8 mouse cellular contexts compared by ENCODE assay signal in genomic region chr11:116412028-116412827, GRCm38 (mm10). TPM values are rescaled to one million over a fixed set of nuclear protein-coding genes. Genes with fewer than 3 reads are reported as not detected.
DNase-seq lines count a peak whose midpoint lies in the region; ATAC-seq and TF ChIP-seq lines count a peak whose summit lies in the region.

No protein-coding gene starts in this region.

- H3K79me3 ChIP-seq in C2C12 (ENCODE audit: low read depth) = peaks cover 1% of the 10 kb centered on the region

- peak; percentile 38; the same call in 1 of the 2 replicates for ATAC-seq in frontal cortex, adult (ENCODE audit: low TSS enrichment)
- ATAC-seq in heart, embryonic 16.5 days (replicated peaks; ENCODE audit: extremely low read depth, insufficient read depth, low FRiP score) = peak; percentile 26
- peak; percentile 64 for ATAC-seq in liver, embryonic 15.5 days (ENCODE audit: insufficient read depth)

- H3K4me3 ChIP-seq in C2C12 (ENCODE audit: insufficient read depth, poor library complexity, severe bottlenecking) = peak overlapping the region; percentile 47
- H3K4me3 ChIP-seq in heart, embryonic 16.5 days (ENCODE audit: low read length) = peak overlapping the region; percentile 83
- H3K4me3 ChIP-seq in liver, embryonic 15.5 days (replicated peaks) = peak overlapping the region; percentile 70

- TF ChIP-seq CTCF in C2C12 (IDR thresholded peaks at IDR 0.05; ENCODE audit: control insufficient read depth, insufficient read depth, insufficient read length) = no peak

- H3K9ac ChIP-seq in heart, embryonic 16.5 days (ENCODE audit: low read length) = peak overlapping the region; percentile 85
- peak overlapping the region; percentile 64 for H3K9ac ChIP-seq in liver, embryonic 15.5 days

- peak overlapping the region; percentile 100 for H3K4me2 ChIP-seq in heart, embryonic 16.5 days (ENCODE audit: low read depth, low read length)
- H3K4me2 ChIP-seq in liver, embryonic 15.5 days = peak overlapping the region; percentile 100

- WGBS in heart, embryonic 16.5 days = 1% methylated on average over 61 of the region's 76 CpGs
- WGBS in liver, embryonic 15.5 days (ENCODE audit: insufficient replicate concordance) = 2% methylated on average over 76 of the region's 76 CpGs

- H3K27ac ChIP-seq in heart, embryonic 16.5 days (ENCODE audit: low read length) = peak overlapping the region; percentile 31; the same call in 1 of the 2 replicates
- no peak overlapping the region for H3K27ac ChIP-seq in liver, embryonic 15.5 days (replicated peaks)

- DNase-seq in frontal cortex, postnatal 25 days (ENCODE audit: low spot score in 2 of 2) = no peak
- DNase-seq in cerebellum, postnatal 14 days = peak; percentile 34 to 37
- peak; percentile 51 for DNase-seq in right cerebral cortex, postnatal 10 days (ENCODE audit: low spot score in 2 of 2)
- DNase-seq in layer of hippocampus, postnatal 14 days (ENCODE audit: low spot score in 2 of 2) = no peak

- no peaks in the 10 kb centered on the region for H3K36me3 ChIP-seq in C2C12 (ENCODE audit: control insufficient read depth, insufficient read depth)
- H3K36me3 ChIP-seq in heart, embryonic 16.5 days (ENCODE audit: control insufficient read depth, insufficient read depth) = no peaks in the 10 kb centered on the region
- no peaks in the 10 kb centered on the region for H3K36me3 ChIP-seq in liver, embryonic 15.5 days (replicated peaks)

- H3ac ChIP-seq in C2C12 (ENCODE audit: control insufficient read depth, insufficient read length, low read depth) = peak overlapping the region; percentile 74

- no peaks in the 10 kb centered on the region for H3K9me3 ChIP-seq in heart, embryonic 16.5 days (replicated peaks; ENCODE audit: control insufficient read depth, low read length)
- no peaks in the 10 kb centered on the region for H3K9me3 ChIP-seq in liver, embryonic 15.5 days (replicated peaks)

- H3K27me3 ChIP-seq in C2C12 (ENCODE audit: control insufficient read depth, insufficient read depth, insufficient read length) = no peaks in the 10 kb centered on the region
- H3K27me3 ChIP-seq in heart, embryonic 16.5 days (ENCODE audit: control insufficient read depth, insufficient read depth, low read length) = no peaks in the 10 kb centered on the region; the same call in 1 of the 2 replicates
- H3K27me3 ChIP-seq in liver, embryonic 15.5 days = peaks cover 47% of the 10 kb centered on the region

- H3K4me1 ChIP-seq in heart, embryonic 16.5 days (ENCODE audit: control insufficient read depth, insufficient read depth, low read length) = peaks cover 14% of the 10 kb centered on the region
- H3K4me1 ChIP-seq in liver, embryonic 15.5 days (replicated peaks) = peaks cover 25% of the 10 kb centered on the region

- no peaks in the 10 kb centered on the region for H3K79me2 ChIP-seq in C2C12 (ENCODE audit: control insufficient read depth, insufficient read depth)

TF ChIP-seq in C2C12, 6 proteins besides CTCF, POLR2A, EP300 and RAD21:
- TF ChIP-seq MYOG (IDR thresholded peaks at IDR 0.05; ENCODE audit: control insufficient read depth, extremely low read depth, insufficient read length) = no peak
- TF ChIP-seq MAX (IDR thresholded peaks at IDR 0.05) = no peak
- no peak for TF ChIP-seq CEBPB (IDR thresholded peaks at IDR 0.05; ENCODE audit: low read depth)
- TF ChIP-seq MYOD1 (IDR thresholded peaks at IDR 0.05; ENCODE audit: control insufficient read depth, insufficient read length, low read depth) = no peak
- no peak for TF ChIP-seq USF1 (IDR thresholded peaks at IDR 0.05; ENCODE audit: low read depth)

RNA-seq across cellular contexts. Expression of gene Rnf157, which starts 0.6 kb away (rescaled TPM):
- polyA plus RNA-seq in C2C12 (2012; fragmentation: generic; extraction: Trizol) = 13.2 TPM
- polyA plus RNA-seq in heart, embryonic 16.5 days (2015; fragmentation: Nextera tagmentation; extraction: Ambion mirVana) = 7.8 and 11.6 TPM in 2 replicates
- 1.0 and 1.4 TPM in 2 replicates for polyA plus RNA-seq in liver, embryonic 15.5 days (2015; fragmentation: Nextera tagmentation; extraction: Ambion mirVana)
- 100 to 1,000 TPM; 236 to 242 TPM for total RNA-seq in layer of hippocampus, postnatal 14 days (2021)

RNA-seq across cellular contexts. Expression of gene Ubald2, which starts 21.7 kb away (rescaled TPM):
- 126 TPM for polyA plus RNA-seq in C2C12 (2012; fragmentation: generic; extraction: Trizol)
- polyA plus RNA-seq in heart, embryonic 16.5 days (2015; fragmentation: Nextera tagmentation; extraction: Ambion mirVana) = 29.2 and 35.4 TPM in 2 replicates
- 33.1 and 33.9 TPM in 2 replicates for polyA plus RNA-seq in liver, embryonic 15.5 days (2015; fragmentation: Nextera tagmentation; extraction: Ambion mirVana)
- 10 to 100 TPM; 38.7 to 41.4 TPM for total RNA-seq in layer of hippocampus, postnatal 14 days (2021)

RNA-seq across cellular contexts. Expression of gene Qrich2, which starts 53.8 kb away (rescaled TPM):
- 0.04 TPM for polyA plus RNA-seq in C2C12 (2012; fragmentation: generic; extraction: Trizol)
- 0.07 TPM in 1 of 2 replicates, not detected in the other for polyA plus RNA-seq in heart, embryonic 16.5 days (2015; fragmentation: Nextera tagmentation; extraction: Ambion mirVana)
- not detected in 2 replicates for polyA plus RNA-seq in liver, embryonic 15.5 days (2015; fragmentation: Nextera tagmentation; extraction: Ambion mirVana)
- under 1 TPM in 1 of 2 experiments, not detected in 1; 0.07 TPM for total RNA-seq in layer of hippocampus, postnatal 14 days (2021)

Comparison
In these comparisons a context has a peak if more than half of its experiments do, and no peak if none do; other contexts are left out.
1. DNase-seq: peak in cerebellum, postnatal 14 days (2 of 2) and right cerebral cortex, postnatal 10 days (2 of 2); none in frontal cortex, postnatal 25 days (0 of 2) and layer of hippocampus, postnatal 14 days (0 of 2).
2. Peak in every context shown above with its lines, with median percentiles within 50 percentile points of each other: ATAC-seq and H3K4me3 ChIP-seq.